Mouse (Mus musculus) lung, postnatal 14 days (tissue): ENCODE results near the gene Zbtb24.
A peak's percentile ranks its signal among the peaks of the same experiment; 100 is the strongest.

Experiments used
- DNase-seq: peaks from one replicate; pipeline ENCODE4 v3.0.0; 2021

Gene Zbtb24

GRCm38 (mm10) chr10:41509160-41509559, 59.0 kb downstream of the Zbtb24 start:
- DNase-seq = peak; percentile 42

GRCm38 (mm10) chr10:41514301-41514700, 64.1 kb downstream of the Zbtb24 start:
- no peak for DNase-seq

DNA sequence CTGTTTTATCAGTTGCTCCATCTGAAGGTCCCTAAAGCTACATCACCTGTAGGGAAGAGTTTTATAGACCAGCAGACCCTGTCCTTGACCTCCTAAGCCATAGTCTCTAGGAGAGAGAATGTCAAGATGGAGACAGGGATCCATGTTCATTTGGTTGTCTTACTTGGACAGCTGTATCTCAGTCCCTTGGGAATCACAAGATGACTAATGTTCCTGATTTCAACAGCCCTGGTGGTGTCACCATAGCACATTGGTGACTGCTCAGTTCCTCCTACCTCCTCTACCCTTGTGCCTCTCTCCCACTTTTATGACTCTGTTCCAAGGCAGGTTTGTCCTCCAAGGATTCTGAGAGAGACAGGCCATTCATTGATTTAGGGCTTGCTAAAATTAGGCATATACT, 64.7 kb downstream of the Zbtb24 start:
- DNase-seq = no peak
